Mouse (Mus musculus) adrenal gland, postnatal 36 days (tissue): ENCODE measurements around the gene Bag5. TPM values are rescaled to one million over a fixed set of nuclear protein-coding genes. Genes with fewer than 3 reads are reported as not detected.

ENCODE experiments used
- DNase-seq, 2 experiments: peaks; one replicate each; pipeline ENCODE4 v3.0.0; 2021; ENCODE audit warnings: mixed read lengths in 1 of 2
- total RNA-seq, 2 experiments: library from RNA; stranded (reverse); gene quantifications; 2 replicates each; pipeline ENCODE4 v1.2.3; 2021

The Bag5 gene
- total RNA-seq, 2 experiments from 2014 or later: 37.2 to 39.8 TPM

- peak; percentile 52 to 57 for DNase-seq
These were observed 14.6 kb downstream of the Bag5 start for GRCm38 (mm10) chr12:111698346-111698913.

GRCm38 (mm10) chr12:111697708-111698107 lies 15.3 kb downstream of the Bag5 start:
- DNase-seq: no peak

- DNase-seq: peak; percentile 60 to 76
These were observed 16.8 kb downstream of the Bag5 start for GRCm38 (mm10) chr12:111696239-111696638.

DNA sequence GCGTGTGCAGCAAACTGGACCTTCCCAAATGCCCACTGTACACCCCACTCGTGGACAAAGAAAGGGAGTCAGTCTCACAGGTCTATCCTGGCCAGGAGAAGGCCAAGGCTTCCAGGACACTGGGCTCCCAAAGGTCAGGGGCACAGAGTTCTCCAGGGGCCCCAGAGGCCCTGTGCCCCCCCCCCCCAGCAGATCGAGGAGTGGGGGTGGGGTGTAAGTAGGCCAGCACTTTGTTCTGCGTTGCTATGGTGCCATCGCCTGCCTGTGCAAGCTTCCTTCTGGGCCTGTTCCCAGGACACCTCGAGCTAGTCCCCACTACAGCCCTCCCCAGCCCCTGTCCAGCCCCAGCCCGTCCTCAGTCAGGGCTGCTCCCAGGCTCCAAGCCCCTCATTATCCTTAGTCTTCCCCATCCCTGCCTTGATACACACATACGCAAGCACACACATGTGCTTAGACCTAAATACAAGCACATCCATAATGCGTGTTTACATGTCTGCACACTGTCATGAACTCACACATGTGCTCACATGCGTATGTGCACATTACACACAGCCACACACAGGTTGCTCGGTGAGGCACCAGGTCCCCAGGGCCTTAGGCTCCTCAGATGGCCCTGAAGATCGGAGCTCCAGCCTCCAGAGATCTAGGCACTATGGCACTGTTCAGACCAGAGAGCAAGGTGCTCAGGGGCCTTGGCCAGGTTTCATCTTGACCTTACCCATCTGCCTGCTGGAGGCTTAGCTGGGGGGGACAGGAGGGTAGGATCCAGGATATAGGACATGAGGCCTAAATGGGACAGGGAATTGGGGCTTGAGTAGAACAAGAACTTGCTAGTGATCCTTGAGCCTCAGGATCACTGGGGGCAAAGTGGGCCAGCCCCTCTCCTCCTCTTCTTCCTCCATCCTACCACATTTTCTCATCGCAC lies 17.9 kb downstream of the Bag5 start:
- DNase-seq: peak in 1 of 2 experiments; percentile 57

- peak; percentile 37 to 62 for DNase-seq
These were observed 18.7 kb downstream of the Bag5 start for GRCm38 (mm10) chr12:111694271-111694781.

DNA sequence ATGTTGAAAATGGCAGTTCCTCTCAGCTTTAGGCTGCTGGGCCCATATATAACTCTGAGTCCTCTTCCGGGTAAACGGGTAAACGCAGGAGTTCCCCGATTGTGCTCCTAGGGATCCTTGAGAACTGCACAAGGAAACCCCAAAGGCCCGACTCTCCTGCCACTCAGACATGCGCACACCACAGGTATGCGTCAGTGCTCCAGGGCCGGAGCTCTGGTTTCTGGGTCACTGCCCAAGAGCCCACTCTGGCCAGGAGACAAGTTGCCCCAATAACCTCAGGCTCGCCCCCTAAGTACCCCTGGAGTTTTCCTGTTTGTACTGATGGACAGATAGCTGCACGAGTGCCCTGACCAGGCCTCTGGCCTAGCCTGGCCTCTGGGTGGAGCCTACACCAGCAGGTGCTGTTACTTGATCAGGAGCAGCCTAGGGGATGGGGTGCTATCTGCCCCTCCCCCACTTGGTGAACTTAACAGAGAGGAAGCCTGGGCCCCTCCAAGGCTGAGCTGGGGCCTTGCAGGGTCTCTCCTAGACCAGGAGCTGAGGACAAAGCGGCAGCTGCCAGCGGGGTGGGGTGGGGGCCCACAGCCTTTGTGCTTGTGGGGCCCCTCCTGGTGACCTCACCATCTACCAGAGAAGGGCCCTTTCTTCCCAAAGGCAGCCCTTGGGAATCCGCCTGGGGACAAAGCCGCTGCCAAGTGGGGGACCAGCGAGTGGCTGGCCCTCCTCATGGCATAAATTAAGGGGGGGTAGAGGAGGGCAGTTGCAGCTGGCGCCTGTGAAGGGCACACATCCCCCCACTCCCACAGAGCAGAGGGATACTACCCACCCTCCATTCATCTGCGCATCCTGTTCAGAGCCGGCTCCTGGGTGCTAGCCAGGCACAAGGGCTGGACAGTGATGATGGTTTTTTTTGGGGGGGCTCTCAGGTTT lies 19.5 kb downstream of the Bag5 start:
- DNase-seq: no peak

- no peak for DNase-seq
These were observed 20.2 kb downstream of the Bag5 start for GRCm38 (mm10) chr12:111692899-111693298.

DNA sequence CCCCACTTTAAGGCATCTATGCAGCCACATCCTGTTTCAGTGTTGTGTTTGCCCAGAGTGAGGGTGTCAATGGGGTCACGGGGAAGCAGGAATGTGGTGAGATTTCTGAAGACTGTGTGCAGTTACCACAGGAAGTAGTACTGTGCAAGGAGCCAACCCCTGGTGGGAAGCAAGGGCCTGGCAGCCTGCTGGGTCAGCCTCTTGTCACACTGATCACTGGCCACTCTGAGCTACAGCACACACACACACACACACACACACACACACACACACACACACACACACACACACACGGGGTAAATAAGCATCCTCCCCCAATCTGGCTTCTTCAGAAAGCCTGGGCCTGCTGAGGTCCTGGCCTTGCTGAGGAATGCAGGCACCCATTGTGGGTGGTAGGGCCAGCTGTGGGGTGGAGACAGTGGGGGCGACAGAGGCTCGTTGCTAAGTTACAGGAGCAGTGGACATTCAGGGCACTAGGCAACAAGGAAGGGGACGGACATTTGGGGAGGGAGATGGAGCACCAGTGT lies 21.6 kb downstream of the Bag5 start:
- DNase-seq: no peak

DNA sequence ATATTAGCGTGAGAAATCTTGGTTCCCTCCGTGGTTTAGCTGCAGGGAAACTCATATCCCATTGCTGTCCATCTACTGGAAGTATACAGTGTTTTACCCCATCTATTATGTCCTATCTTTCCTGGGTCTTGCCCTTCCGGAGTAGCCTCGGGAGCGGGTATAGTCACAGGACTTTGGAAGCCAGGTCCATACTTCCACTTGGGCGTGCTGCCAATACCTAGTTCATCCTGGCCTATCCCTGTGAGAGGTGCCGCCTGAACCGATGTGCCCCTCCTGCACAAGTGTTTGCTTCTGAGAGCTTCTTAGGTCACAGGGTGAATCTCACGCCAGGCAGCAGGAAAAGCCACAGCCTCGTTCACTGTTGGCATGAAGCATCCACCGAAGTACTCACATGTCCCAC lies 23.6 kb downstream of the Bag5 start:
- no peak for DNase-seq

DNA sequence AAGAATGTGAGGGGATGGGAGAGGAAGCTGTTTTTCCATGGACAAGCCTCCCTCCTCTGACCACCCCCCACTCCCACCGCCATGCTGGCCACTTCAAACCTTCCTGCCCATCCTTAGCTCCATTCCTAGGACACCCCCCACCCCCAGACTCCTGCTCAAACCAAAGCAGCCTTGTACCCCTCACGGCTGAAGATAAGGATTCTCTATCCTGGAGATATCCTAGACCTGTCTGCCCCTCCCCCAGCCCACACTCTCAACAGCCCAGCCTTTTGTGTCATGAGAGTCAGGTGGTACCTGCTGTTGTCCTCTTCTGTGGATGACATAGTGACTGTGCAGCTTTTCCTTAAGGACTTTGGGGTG lies 25.0 kb downstream of the Bag5 start:
- no peak for DNase-seq

DNA sequence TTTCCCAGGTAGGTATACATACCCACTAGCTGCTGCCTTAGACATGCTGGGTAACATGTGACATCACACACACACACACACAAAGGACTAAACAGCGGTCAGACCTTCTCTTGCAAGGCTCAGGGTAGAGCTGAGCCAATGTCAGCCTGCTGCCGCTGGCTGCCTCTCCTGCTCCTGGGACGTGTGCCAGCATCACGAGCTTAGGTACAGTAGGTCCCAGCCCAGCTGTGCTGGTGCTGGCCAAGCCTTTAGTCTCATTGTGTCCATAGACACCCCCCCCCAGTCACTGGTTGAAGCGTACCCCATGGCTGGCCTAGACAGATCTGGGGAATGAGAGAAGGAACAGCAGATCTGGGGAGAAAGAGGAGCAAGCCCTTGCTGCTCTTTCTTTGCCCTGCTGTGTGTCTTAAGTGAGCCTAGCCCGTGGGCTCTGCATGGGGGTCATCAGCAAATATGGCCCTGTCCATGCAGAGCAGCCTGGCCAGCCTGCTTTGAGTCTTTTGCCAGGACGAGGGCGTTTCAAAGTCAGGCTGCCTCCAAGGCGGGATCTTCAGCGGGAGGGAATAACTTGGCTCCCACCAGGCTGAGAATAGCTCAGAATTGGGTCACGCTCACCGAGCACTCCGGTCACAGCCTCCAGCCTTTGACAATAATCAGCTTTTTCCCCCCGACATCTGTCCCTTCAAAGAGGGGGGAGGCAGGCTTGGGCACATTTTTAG lies 25.5 kb downstream of the Bag5 start:
- DNase-seq: peak; percentile 82 to 88

GRCm38 (mm10) chr12:111686390-111686789 lies 26.7 kb downstream of the Bag5 start:
- peak; percentile 53 to 57 for DNase-seq

DNA sequence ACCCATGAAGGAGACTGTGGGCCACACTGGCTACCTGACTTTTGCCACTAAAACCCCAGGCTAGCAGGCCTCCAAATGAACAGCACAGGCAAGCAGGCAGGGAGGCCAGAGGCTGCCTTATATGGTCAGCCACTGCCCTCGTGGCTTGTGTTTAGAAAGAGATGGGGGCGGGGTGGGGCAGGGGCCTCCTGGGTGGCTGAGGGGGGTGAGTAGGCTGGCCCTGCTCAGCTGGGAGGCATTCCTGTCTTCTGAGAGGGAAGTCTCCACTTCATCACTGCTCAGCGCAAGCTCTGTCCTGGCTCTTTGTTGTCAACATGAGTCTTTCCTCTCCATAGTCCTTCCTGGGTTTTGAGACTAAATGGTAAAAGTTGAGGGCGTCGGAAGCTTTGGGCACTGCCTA lies 30.3 kb downstream of the Bag5 start:
- no peak for DNase-seq

GRCm38 (mm10) chr12:111682003-111682402 lies 31.1 kb downstream of the Bag5 start:
- DNase-seq: no peak

DNA sequence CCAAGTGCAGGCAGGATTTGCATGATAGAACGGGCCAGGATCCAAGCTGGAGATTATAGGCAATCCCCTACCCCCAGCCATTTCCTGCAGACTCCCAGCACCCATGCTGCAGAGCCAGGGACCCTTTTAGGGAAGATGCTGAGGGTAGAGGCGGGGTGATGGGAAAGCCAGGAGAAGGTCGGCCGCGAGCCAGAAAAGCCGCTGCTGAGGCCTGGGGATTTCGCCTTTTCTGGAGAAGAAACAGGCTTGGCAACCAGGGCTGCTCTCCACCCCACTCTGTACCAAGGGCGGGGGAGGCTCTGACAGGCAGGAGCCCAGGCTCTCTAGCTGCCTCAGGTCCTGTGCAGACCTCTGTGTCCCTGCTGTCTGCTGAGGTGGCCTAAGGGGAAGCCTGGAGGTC lies 31.8 kb downstream of the Bag5 start:
- DNase-seq: no peak

- no peak for DNase-seq
These were observed 32.4 kb downstream of the Bag5 start for GRCm38 (mm10) chr12:111680661-111681060.

- DNase-seq: no peak
These were observed 34.1 kb downstream of the Bag5 start for GRCm38 (mm10) chr12:111678997-111679396.

- no peak for DNase-seq
These were observed 34.5 kb downstream of the Bag5 start for GRCm38 (mm10) chr12:111678670-111678933.

DNA sequence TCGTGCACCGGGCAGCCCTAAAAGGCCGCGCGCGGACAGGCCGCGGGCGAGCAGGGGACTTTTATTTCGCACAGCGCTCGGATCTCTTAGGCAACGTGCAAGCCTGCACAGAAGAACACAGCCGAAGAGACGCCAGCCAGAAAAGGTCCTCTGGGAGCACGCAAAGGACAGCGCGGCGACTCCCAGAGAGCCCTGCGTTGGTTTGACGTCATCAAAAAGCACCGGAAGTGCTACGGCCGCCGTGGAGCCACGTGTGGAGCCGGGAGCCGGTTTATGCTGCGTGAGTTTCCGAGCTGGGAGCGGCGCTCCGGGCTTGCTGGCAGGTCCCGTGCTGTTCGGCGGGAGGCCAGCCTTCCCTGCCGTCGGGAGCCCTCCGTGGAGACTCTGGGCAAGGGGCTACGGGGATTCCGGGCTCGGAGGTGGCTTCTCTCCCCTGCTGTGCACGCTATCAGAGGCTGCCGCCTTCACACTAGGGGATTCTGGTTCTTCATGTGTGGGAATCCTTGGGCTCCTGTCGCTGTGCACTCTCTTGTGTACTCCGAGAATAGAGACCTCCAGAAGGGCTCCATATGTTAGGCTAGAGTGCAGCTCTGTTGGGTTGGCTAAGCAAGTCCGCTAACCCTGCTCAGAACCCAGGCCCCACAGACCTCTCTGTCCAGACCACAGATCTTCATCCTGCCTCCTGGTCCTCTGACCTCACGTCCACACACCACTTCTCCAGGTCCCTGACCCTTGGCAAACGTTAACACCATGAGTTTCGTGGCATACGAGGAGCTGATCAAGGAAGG lies 35.0 kb downstream of the Bag5 start, which contains the start of gene Trmt61a:
TSS of gene Trmt61a (plus strand) at position 224 of the 788 bp plus-strand sequence.
- peak; percentile 91 to 92 for DNase-seq

DNA sequence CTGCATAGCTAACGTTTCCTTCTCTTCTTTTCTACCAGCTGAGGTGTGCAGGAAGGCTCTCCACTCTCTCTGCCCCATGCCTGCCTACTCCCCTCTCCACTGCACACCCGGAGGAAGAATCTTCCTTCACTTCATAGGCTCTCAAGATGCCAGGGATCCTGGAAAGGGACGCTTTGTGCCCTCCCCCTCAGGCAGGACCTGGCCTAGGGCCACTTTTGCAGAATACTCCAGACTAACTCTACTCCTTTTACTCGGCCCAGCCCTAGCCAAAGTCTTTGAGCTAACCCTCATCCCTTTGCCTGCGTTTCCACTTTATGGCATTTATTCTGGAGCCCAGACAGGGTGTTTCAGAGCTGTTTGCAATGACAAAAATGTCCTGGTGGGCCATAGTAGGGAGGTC lies 35.6 kb downstream of the Bag5 start:
- DNase-seq: peak in 1 of 2 experiments; percentile 47
